Mouse (Mus musculus): ENCODE results near the gene P2ry2. TPM values are rescaled to one million over a fixed set of nuclear protein-coding genes. Genes with fewer than 3 reads are reported as not detected.

P2ry2 gene
- total RNA-seq, 2 experiments from 2014 or later = 0.38 to 0.68 TPM

GRCm38 (mm10) chr7:100950481-100951010, 62.1 kb downstream of the P2ry2 start:
- ATAC-seq (replicated peaks; ENCODE audit: low FRiP score, poor library complexity, severe bottlenecking) = no peak

- ATAC-seq (replicated peaks; ENCODE audit: low FRiP score, poor library complexity, severe bottlenecking) = no peak
Observed at GRCm38 (mm10) chr7:100950031-100950430, 62.6 kb downstream of the P2ry2 start.

Other genes starting within 250 kb of the P2ry2 start
- 12.1 and 12.9 TPM in 2 replicates for gene Relt, start 149.4 kb downstream of the P2ry2 start, total RNA-seq (2015; ENCODE audit: low replicate concordance)
- 11.6 and 14.8 TPM in 2 replicates for gene Relt, start 149.4 kb downstream of the P2ry2 start, total RNA-seq (2017; ENCODE audit: low replicate concordance)
- gene Arhgef17, start 80.8 kb downstream of the P2ry2 start, total RNA-seq (2015; ENCODE audit: low replicate concordance) = 0.58 TPM in 1 of 2 replicates, not detected in the other
- not detected in 2 replicates for gene Arhgef17, start 80.8 kb downstream of the P2ry2 start, total RNA-seq (2017; ENCODE audit: low replicate concordance)
- 3.3 and 6.1 TPM in 2 replicates for gene P2ry6, start 38.2 kb downstream of the P2ry2 start, total RNA-seq (2015; ENCODE audit: low replicate concordance)
- gene P2ry6, start 38.2 kb downstream of the P2ry2 start, total RNA-seq (2017; ENCODE audit: low replicate concordance) = 0.42 and 0.94 TPM in 2 replicates
- gene Fchsd2, start 80.0 kb upstream of the P2ry2 start, total RNA-seq (2015; ENCODE audit: low replicate concordance) = 6.7 and 7.3 TPM in 2 replicates
- gene Fchsd2, start 80.0 kb upstream of the P2ry2 start, total RNA-seq (2017; ENCODE audit: low replicate concordance) = 3.1 and 12.8 TPM in 2 replicates